Mouse (Mus musculus) kidney, adult 8-10 months (tissue): ENCODE data around the gene Rgs3.
"Not testable (repeated sequence)": the region's sequence is repeated elsewhere in the genome, so short reads cannot be mapped to it uniquely, and the experiment has no call there.

ENCODE experiments used
- DNase-seq, 2 experiments: peaks; one replicate each; pipeline ENCODE4 v3.0.0; 2022

Gene Rgs3

DNA sequence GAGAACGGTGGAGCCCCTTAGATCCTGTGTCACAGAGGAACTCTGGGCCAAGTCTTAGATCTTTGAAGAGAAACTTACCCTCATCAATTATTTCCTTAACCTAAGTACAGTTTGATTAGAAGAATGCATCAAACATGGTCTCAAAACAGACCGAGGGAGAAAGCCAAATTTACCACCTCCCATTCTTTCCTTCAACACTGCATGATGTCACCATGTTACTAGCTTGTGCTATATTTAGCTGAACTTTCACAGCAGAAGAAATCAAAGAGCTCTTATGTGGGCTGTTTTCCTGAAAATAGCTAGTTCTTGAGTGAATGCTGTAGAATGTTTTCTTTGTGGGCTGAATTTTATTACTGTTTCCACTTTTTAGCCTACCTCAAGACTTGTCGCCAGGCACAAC is 2.2 kb upstream of the Rgs3 start:
- DNase-seq = no peak

DNA sequence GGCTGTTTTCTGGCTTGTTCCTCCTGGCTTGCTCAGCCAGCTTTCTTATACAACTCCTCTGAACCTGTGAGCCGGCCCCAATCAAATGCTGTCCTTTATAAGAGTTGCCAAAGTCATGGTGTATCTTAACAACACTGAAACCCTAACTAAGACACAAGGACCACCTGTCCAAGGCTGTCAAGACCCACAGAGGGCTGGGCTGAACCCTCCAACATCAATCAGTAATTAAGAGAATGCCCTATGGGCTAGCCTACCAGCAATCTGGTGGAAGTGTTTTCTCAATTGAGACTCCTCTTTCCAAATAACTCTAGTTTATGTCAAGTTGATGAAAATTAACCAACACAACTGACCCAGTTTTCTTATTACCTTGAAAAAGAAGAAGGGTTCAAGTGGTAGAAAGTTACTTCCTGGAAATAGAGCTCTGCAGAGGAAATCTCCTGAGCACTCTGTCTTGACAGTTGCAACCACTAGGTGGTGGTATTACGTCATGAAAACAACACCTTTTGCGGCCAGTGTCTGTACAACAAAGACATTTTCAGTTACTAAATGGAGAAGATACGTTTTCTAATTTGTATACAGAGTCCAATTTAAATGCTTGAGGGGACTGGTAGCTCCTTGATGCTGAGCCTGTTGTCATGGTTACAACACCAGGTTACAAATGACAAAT is 1.4 kb downstream of the Rgs3 start:
- DNase-seq = peak; percentile 63 to 77

- no peak for DNase-seq
These were observed 2.0 kb downstream of the Rgs3 start for GRCm38 (mm10) chr4:62561630-62562001.

GRCm38 (mm10) chr4:62562006-62562405 is 2.4 kb downstream of the Rgs3 start:
- no peak for DNase-seq

GRCm38 (mm10) chr4:62566530-62566929 is 6.9 kb downstream of the Rgs3 start:
- no peak for DNase-seq

DNA sequence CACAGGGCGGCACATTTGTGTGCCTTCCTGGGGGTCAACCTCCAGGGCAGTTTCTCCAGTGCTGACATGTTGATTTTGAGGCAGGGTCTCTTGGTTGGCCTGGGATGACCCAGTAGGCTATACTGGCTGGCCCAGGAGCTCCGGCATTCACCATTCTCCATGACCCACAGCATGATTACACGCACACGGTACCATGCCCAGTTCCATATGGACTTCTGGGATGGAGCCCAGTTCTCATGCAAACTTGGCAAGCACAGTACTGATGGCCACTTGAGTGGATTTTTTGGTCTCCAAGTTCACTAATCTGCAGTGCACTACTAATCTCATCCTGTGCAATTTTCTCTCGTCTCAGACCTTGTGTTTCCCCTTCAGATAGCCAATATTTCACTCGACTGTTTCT is 8.0 kb downstream of the Rgs3 start:
- no peak for DNase-seq

DNA sequence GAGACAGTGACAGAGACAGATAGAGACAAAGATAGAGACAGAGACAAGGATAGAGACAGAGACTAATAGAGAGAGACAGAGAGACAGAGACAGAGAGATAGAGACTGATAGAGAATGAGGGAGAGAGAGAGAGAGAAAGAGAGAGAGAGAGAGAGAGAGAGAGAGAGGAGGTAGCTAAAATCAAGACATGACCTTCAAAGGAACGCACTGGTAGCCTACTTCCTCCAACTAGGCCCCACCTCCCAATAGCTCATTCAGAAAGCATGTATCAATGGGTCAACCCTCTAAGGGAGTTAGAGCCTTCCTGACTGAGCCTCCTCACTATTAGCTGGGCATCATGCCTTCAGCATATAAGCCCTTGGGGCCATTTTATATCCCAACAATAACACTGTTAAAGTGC is 8.7 kb downstream of the Rgs3 start:
- DNase-seq = no peak

GRCm38 (mm10) chr4:62569603-62570002 is 10.0 kb downstream of the Rgs3 start:
- DNase-seq = no peak

GRCm38 (mm10) chr4:62570029-62570428 is 10.4 kb downstream of the Rgs3 start:
- DNase-seq = no peak

GRCm38 (mm10) chr4:62582365-62583264 is 23.0 kb downstream of the Rgs3 start:
- no peak for DNase-seq

GRCm38 (mm10) chr4:62583265-62584092 is 23.8 kb downstream of the Rgs3 start:
- DNase-seq = no peak

GRCm38 (mm10) chr4:62587067-62587466 is 27.4 kb downstream of the Rgs3 start:
- DNase-seq = no peak

GRCm38 (mm10) chr4:62590878-62591277 is 31.2 kb downstream of the Rgs3 start:
- DNase-seq = no peak

DNA sequence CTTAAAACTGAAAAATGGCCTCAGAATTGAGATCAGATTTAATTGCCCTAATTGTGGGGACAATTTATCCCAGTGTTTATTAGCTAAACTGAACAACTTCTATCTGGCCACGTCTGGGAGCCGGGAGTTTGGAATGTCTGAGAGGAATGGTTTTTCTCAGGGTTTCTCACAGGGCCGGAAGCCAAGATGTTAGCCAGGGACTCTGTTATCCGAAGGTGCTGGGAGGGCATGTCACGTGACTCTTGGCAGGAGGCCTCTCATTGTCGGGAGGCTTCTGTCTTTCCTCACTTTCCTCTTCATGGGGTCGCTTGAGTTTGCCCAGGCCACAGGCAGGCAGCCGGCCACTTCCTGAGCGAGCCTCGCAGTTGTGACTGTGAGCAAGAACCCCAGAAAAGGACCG is 31.7 kb downstream of the Rgs3 start:
- peak in 1 of 2 experiments; percentile 28 for DNase-seq

DNA sequence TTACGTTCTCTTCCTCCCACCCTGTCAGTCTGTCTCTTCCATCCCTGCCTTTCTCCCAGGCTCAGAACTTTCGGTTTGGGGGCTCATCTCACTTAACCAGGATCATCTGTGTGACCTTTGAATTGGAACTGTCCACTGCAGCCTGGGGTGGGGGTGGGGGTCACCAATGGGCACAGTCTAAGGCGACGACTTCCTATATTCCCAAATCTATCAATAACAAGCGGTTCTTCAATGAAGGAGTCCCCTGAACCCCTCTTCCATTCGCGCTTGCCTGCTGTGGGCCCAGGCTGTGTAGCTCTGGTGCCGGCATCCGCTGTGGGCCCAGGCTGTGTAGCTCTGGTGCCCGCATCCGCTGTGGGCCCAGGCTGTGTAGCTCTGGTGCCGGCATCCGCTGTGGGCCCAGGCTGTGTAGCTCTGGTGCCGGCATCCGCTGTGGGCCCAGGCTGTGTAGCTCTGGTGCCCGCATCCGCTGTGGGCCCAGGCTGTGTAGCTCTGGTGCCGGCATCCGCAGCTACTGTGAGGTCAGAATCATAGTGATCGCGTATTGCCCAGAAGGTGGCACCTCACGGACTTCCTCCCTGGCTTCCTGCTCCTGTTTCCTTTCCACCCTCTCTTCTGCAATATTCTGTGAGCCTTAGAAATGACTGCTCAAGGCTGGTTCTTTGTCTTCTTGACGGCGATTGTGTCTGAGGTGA is 34.0 kb downstream of the Rgs3 start:
- DNase-seq = not testable (repeated sequence)

DNA sequence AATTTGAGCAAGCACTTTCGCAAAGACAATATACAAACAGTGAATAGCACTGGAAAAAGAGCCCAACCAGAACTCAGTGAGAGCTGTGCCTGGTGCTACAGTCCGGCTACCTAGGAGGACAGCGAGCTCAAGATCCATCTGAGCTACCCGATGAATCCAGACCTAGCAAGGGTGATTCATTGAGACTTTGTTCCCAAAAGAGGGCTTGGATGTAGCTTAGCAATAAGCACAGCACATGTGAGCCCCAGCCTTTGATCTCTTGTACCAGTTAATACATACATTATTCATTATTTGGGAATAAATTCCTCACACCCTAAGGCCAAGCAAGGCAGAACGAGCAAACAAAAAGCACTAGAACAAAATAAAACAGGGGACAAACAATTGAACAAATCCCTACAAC is 34.8 kb downstream of the Rgs3 start:
- no peak for DNase-seq

DNA sequence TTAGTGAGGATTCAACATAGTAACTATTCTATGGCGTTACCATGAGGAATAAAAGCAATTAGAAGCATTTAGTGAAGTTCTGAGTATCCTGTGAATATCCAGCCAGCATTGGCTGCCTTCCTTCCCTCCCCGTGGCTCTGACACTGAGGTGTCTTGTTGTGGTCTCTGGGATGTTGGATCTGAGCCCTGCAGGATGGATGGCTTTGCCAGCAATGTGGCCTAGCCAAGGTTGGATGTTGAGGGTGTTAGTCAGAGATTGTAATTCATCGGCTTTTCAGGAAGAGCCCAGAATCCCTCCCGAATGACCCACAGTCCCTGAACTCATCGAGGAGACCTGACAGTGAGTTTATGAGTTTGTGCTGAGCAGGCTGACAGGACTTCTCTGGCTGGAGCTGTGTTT is 36.4 kb downstream of the Rgs3 start:
- DNase-seq = peak; percentile 49 to 53

GRCm38 (mm10) chr4:62600549-62600948 is 40.9 kb downstream of the Rgs3 start:
- no peak for DNase-seq

- DNase-seq = no peak
These were observed 44.0 kb downstream of the Rgs3 start for GRCm38 (mm10) chr4:62603607-62604006.

DNA sequence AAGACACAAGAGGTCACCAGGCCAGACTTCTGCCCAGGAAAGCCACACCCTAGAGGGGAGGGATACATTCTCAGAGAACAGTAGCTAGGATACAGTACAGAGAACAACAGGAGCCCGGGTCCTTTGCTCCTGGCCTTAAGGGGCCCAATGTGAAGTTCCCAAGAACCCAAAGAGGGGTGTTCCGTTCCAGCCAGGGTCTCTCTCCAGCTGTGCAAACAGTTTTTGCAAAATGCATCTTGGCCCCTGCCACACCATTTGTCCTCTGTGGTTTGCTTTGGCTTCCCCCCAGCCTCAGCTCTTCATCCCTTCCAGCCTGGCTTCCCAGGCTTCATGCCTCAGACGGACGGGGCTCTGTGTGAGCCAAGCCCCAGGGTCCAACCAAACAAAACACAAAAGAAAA is 44.4 kb downstream of the Rgs3 start:
- DNase-seq = no peak

DNA sequence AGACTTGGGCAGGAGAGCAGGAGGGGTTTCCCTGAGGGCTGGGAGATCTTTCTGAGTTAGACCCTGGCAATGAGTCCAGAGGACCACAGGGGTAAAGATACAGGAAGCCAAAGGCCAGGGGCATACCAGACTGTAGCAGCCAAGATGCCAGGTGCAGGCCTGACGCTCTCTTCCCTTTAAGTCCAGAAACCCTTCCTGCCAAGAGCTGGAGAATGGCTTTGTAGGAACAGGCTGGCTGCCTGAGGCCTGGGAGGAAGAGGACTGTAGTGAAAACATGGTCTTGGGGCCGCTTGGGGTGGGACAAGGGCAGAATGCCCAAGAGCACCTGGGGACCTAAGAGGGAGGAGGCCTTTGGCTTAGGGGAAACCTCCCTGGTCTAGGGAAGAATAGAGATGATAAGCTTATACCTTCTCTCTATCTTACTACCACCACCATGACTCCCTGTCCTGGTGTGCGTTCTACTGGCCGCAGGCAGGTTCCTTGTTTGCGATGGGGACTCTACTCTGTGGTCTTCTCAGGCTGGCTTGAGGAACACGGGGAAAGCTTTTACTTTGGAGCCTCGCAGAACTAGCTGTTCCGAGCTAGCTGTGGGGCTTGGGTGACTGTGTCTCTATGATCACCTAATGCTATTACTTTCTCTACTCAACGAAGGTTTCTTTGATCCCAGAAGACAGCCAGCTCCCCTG is 46.4 kb downstream of the Rgs3 start:
- DNase-seq = no peak

DNA sequence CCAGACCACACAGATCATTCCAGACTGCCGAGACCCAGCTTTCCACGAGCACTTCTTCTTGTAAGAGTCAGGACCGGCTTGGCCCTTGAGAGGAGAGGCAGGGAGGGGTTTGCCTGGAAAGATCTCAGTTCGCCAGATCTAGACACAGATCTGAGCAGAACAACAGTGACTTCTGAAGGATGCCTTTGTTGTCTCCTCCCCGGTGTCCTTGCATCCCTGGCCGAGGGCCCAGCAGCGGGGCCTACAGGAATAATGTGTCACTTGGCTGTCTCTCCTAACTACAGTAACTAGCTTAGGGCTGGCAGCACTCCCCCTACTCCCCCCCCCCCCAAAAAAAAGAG is 46.9 kb downstream of the Rgs3 start:
- no peak for DNase-seq
